Mouse (Mus musculus) Patski (cell line): ENCODE data around the gene Wee1. TPM values are rescaled to one million over a fixed set of nuclear protein-coding genes. Genes with fewer than 3 reads are reported as not detected.

Experiments used
- ATAC-seq: fragments of 100-300 bp; one replicate; pipeline ENCODE4 v1.8.0; 2021
- CTCF ChIA-PET: fragments of 350-600 bp; sonication (Branson Sonifier 250); formaldehyde crosslinking; loops from one replicate; lab custom pipeline; 2022; ENCODE audit warnings: inconsistent platforms; lab: Charles Lee
- POLR2A ChIA-PET: fragments of 350-600 bp; sonication (Branson Sonifier 250); formaldehyde crosslinking; loops from one replicate; lab custom pipeline; 2022; ENCODE audit warnings: antibody characterized with exemption, inconsistent platforms; lab: Charles Lee
- DNase-seq: peaks from one replicate; pipeline ENCODE4 v3.0.0-alpha.2; 2011; ENCODE audit warnings: low read depth, low spot score
- H3K27me3 ChIP-seq: fragments of 371-371 bp; one replicate; pipeline ENCODE4 v1.5.1; 2021
- CTCF ChIP-seq: fragments of 100-300 bp; IDR thresholded peaks from one replicate; pipeline ENCODE4 v1.5.1; 2021
- in situ Hi-C: fragments of 300-500 bp; cut with MboI; formaldehyde crosslinking; loops from 3 replicates; pipeline ENCODE4 v1.11.1; 2018; ENCODE audit warnings: low pct_unique_long_range_greater_than_20kb, mixed read lengths
- polyA plus RNA-seq: library from polyadenylated mRNA; unstranded; gene quantifications from one replicate; pipeline ENCODE4 v1.2.3, GENCODE M21; 2021

The Wee1 gene
- polyA plus RNA-seq, 1 experiment from 2014 or later = 28.5 TPM

DNA sequence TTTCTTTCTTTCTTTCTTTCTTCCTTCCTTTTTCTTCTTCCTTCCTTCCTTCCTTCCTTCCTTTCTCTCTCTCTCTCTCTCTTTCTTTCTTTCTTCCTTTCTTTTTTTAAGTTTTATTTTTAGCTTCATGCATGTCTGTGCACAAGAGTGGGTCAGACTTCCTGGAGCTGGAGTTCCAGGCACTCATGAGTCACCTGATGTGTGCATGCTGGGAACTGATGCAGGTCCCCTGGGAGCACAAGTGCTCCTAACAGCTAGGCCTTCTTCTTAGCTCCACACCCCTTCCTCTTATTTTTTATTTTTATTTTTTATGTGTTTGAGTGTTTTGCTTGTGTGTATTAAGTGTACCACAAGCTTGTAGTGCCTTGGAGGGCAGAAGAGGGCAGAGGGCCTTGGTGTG, 58.8 kb downstream of the Wee1 start:
- ChIA-PET POLR2A (interaction anchor here (0.5 kb wide), 1 partner anchor 341 kb away, joined by 5 read pairs; no protein-coding TSS in a partner anchor), CTCF (interaction anchor here (1.2 kb wide), 2 partner anchors 17 to 86 kb away, joined by 4 to 6 read pairs; no protein-coding TSS in a partner anchor)
- DNase-seq (no peak), ATAC-seq (no peak)
- no peaks in the 10 kb centered on the region for H3K27me3 ChIP-seq
- in situ Hi-C loops = no loop called here
- TF ChIP-seq CTCF = no peak

DNA sequence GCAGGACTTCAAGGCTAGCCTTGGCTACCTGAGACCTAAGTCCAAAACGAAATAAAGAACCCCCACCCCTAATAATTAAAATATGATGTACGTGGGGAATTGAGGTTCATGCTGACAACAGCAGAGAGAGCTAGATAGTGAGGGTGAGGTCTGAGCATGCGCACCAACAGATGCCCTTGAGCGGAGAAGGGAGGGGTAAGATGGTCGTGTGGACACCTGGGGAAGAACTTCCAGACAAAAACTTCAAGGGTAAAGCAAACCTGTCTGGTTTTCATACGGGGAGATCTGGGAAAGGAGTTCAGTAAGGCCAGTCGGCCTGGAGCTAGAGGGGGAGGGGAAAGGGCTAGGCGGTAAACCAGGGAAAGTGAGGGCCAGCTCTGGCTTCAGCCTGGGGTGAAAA, 59.6 kb downstream of the Wee1 start:
- DNase-seq (no peak), ATAC-seq (no peak)
- in situ Hi-C loops = no loop called here
- TF ChIP-seq CTCF = no peak
- ChIA-PET CTCF (interaction anchor here (1.2 kb wide), 2 partner anchors 17 to 85 kb away, joined by 4 to 6 read pairs; no protein-coding TSS in a partner anchor), POLR2A (interaction anchor here (0.5 kb wide), 1 partner anchor 1625 kb away, joined by 3 read pairs; no protein-coding TSS in a partner anchor)
- no peaks in the 10 kb centered on the region for H3K27me3 ChIP-seq

DNA sequence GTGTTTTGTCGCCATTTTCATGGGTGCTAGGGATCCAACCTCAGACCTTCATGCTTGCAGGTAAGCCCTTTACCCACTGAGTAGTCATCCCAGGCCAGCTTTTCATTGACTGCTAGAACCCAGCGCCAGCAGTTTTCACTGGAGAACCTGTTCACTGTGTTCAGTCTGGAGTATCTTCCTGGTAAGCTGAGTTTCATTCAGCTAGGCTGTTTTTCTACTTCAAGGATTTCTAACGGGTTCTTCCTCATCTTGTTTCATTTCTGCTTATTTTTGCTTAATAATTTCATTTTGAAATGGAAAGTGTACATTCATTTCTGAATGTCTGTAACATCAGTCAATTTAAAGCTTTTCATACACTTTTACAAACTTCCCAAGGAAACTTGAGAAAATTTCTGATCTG, 62.8 kb downstream of the Wee1 start:
- no peak for TF ChIP-seq CTCF
- ChIA-PET POLR2A (no interaction called here), CTCF (interaction anchor here (1.4 kb wide), 1 partner anchor 11 kb away, joined by 4 read pairs; no protein-coding TSS in a partner anchor)
- no peak for DNase-seq
- in situ Hi-C loops = no loop called here
- no peaks in the 10 kb centered on the region for H3K27me3 ChIP-seq
- no peak for ATAC-seq

DNA sequence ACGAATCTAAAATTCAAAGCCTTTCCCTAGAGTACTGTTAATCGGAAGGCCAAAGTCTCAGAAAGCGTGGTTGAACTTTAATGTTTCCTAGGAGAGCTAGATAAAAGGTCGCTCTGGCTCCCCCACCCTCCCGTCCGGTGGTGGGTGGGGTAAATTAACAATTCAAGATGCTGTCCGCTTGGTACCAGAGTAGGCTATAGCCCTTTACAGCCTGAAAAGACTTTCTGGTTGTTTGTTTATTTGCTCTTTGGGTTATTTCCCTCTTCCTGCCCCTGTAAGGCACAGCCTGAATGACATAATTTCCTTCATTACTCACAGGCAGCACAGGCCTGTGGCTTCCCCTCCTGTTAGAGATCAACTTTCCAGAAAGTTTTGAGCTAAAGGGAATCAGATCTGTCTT, 68.1 kb downstream of the Wee1 start:
- ATAC-seq (no peak), DNase-seq (no peak)
- POLR2A ChIA-PET = interaction anchor here (1.0 kb wide), 1 partner anchor 33 kb away, joined by 4 read pairs; no protein-coding TSS in a partner anchor
- H3K27me3 ChIP-seq = no peaks in the 10 kb centered on the region
- in situ Hi-C loops = no loop called here
- TF ChIP-seq CTCF = no peak
- CTCF ChIA-PET = no interaction called here

Other genes with a start within 250 kb of the Wee1 start
- gene Dennd5a, start 161.6 kb upstream of the Wee1 start, polyA plus RNA-seq = 112 TPM
- 42.8 TPM for gene Tmem41b, start 135.1 kb upstream of the Wee1 start, polyA plus RNA-seq
- gene Ipo7, start 103.8 kb upstream of the Wee1 start, polyA plus RNA-seq = 98.5 TPM
- gene Zfp143, start 60.8 kb upstream of the Wee1 start, polyA plus RNA-seq = 12.5 TPM
- gene Swap70, start 99.7 kb downstream of the Wee1 start, polyA plus RNA-seq = 34.0 TPM